Mouse (Mus musculus): ENCODE measurements around the gene Btnl10.

DNA sequence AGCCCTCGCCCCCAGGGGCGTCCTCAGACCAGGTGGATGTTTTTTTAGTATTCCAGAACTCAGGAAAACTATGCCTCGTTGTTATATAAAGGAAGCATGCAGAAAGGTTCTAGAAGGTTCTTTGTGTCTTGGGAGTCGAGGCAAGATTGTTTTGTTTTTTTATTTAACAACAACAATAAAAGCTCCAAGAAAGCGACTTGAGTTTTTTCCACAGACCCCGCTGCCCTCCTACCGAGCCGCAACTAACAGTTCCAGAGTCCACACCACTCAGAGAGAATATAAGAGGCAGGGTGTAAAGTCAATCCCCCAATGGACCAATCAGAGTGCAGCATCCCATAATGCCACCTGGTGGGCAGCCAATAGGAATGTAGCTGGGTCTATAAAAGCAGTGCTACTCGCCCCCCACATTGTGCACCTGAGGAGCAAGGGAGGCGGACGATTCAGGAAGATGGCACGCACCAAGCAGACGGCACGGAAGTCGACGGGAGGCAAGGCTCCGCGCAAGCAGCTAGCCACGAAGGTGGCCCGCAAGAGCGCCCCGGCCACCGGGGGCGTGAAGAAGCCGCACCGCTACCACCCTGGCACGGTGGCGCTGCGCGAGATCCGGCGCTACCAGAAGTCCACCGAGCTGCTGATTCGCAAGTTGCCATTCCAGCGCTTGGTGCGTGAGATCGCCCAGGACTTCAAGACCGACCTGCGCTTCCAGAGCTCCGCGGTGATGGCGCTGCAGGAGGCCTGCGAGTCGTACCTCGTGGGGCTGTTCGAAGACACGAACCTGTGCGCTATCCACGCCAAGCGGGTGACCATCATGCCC, 43.9 kb downstream of the Btnl10 start:
- no peak for TF ChIP-seq CTCF (IDR thresholded peaks at IDR 0.05; ENCODE audit: extremely low read depth, insufficient read length, insufficient replicate concordance, low read depth, low read length)
- TF ChIP-seq POLR2A (IDR thresholded peaks at IDR 0.05; ENCODE audit: low read depth, low read length): no peak
